15 mouse cellular contexts compared by ENCODE assay signal in the genomic region with DNA sequence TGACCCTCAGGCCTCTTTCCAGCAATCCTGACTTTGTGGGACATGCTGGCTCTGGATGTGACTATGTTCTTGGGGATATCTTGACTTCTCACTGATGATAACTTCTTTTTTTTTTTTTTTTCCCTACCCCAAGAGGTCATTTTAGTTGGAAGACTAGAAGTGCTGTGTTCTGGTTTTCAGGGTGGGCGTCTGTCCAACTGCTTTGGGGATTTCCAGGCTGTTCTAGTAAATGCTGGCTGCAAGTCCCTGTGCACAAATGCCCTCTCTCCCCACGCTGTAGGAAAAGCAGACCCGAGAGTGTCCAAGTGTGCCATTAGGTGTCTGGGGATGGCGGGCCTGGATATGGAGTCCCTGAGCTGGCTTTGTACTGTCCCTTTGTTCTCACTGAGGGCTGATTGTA. TPM values are rescaled to one million over a fixed set of nuclear protein-coding genes. Genes with fewer than 3 reads are reported as not detected.
A peak's percentile ranks its signal among the peaks of the same experiment; 100 is the strongest.
DNase-seq lines count a peak whose midpoint lies in the region; ATAC-seq and TF ChIP-seq lines count a peak whose summit lies in the region.
"Had no signal": no experiment of that assay in that cellular context is flagged by ENCODE, and none has a peak within 500 bp of the region (broad histone marks: within the 10 kb centered on the region; RNA-seq: fewer than 3 reads in every experiment).

No protein-coding gene starts in this region.

- ATAC-seq in forebrain, embryonic 13.5 days: no peak
- no peak for ATAC-seq in midbrain, embryonic 15.5 days (replicated peaks)
- ATAC-seq: activated CD4-positive, CD25-positive, alpha-beta regulatory T cell, adult 4 months had no signal

- no peak overlapping the region for H3K4me2 ChIP-seq in forebrain, embryonic 13.5 days
- H3K4me2 ChIP-seq in midbrain, embryonic 15.5 days: no peak overlapping the region
- H3K4me2 ChIP-seq: hindbrain, embryonic 13.5 days had no signal

- 62% methylated on average over 4 of the region's 4 CpGs for WGBS in lung, adult 2 months
- WGBS in bone marrow, adult 2 months: 69% methylated on average over 4 of the region's 4 CpGs
- 75% methylated on average over 4 of the region's 4 CpGs for WGBS in forebrain, embryonic 13.5 days
- WGBS in midbrain, embryonic 15.5 days: 78% methylated on average over 4 of the region's 4 CpGs

- H3K27ac ChIP-seq in bone marrow, adult 2 months (ENCODE audit: control insufficient read depth, insufficient read depth, low read depth, low read length, poor library complexity): peak overlapping the region; percentile 73
- H3K27ac ChIP-seq in forebrain, embryonic 13.5 days: no peak overlapping the region; the same call in 1 of the 2 replicates
- no peak overlapping the region for H3K27ac ChIP-seq in midbrain, embryonic 15.5 days
- H3K27ac ChIP-seq: hindbrain, embryonic 13.5 days; midbrain, embryonic 10.5 days had no signal

- DNase-seq in gastrocnemius, postnatal 14 days: peak; percentile 40
- DNase-seq in gastrocnemius, adult 8-10 months (ENCODE audit: low spot score in 2 of 2): no peak
- DNase-seq in lung, adult 2 months: no peak
- DNase-seq in lung, adult 18-20 months: no peak
- peak; percentile 53 for DNase-seq in heart, postnatal 4 days
- DNase-seq: kidney, postnatal 14 days; right cerebral cortex, postnatal 4 days had no signal

- no peaks in the 10 kb centered on the region for H3K36me3 ChIP-seq in forebrain, embryonic 13.5 days (ENCODE audit: poor library complexity, severe bottlenecking)
- H3K36me3 ChIP-seq in midbrain, embryonic 15.5 days (replicated peaks): no peaks in the 10 kb centered on the region
- H3K36me3 ChIP-seq: G1E; hindbrain, embryonic 13.5 days had no signal

- no peak for TF ChIP-seq CTCF in lung, adult 2 months (IDR thresholded peaks at IDR 0.05; ENCODE audit: insufficient read depth, low read length)
- no peak for TF ChIP-seq CTCF in bone marrow, adult 2 months (IDR thresholded peaks at IDR 0.05; ENCODE audit: control insufficient read depth, insufficient read depth, low read length)

- no peaks in the 10 kb centered on the region for H3K9me3 ChIP-seq in forebrain, embryonic 13.5 days (replicated peaks)
- no peaks in the 10 kb centered on the region for H3K9me3 ChIP-seq in midbrain, embryonic 15.5 days
- H3K9me3 ChIP-seq: hindbrain, embryonic 13.5 days; midbrain, embryonic 10.5 days had no signal

- H3K27me3 ChIP-seq in forebrain, embryonic 13.5 days: peaks cover 47% of the 10 kb centered on the region
- H3K27me3 ChIP-seq in midbrain, embryonic 15.5 days (replicated peaks): peaks cover 40% of the 10 kb centered on the region

- peaks cover 7% of the 10 kb centered on the region for H3K4me1 ChIP-seq in lung, adult 2 months (ENCODE audit: control insufficient read depth, insufficient read depth, low read length)
- H3K4me1 ChIP-seq in bone marrow, adult 2 months (ENCODE audit: control insufficient read depth, insufficient read depth, low read length): peaks cover 1% of the 10 kb centered on the region; the same call in 1 of the 2 replicates
- H3K4me1 ChIP-seq in forebrain, embryonic 13.5 days: peaks cover 12% of the 10 kb centered on the region
- peaks cover 14% of the 10 kb centered on the region for H3K4me1 ChIP-seq in midbrain, embryonic 15.5 days

- TF ChIP-seq POLR2A in lung, adult 2 months (IDR thresholded peaks at IDR 0.05; ENCODE audit: borderline replicate concordance, extremely low read depth, low read depth, low read length): no peak
- no peak for TF ChIP-seq POLR2A in bone marrow, adult 2 months (IDR thresholded peaks at IDR 0.05; ENCODE audit: borderline replicate concordance, control insufficient read depth, low read depth, low read length)

- H3K9ac ChIP-seq in forebrain, embryonic 13.5 days: no peak overlapping the region
- H3K9ac ChIP-seq in midbrain, embryonic 15.5 days: no peak overlapping the region
- H3K9ac ChIP-seq: hindbrain, embryonic 13.5 days had no signal

- peak overlapping the region; percentile 4 for H3K4me3 ChIP-seq in lung, adult 2 months (replicated peaks; ENCODE audit: extremely low read depth, low read depth, low read length)
- H3K4me3 ChIP-seq in bone marrow, adult 2 months (replicated peaks; ENCODE audit: control insufficient read depth, low read depth, low read length): peak overlapping the region; percentile 62
- no peak overlapping the region for H3K4me3 ChIP-seq in forebrain, embryonic 13.5 days
- H3K4me3 ChIP-seq in midbrain, embryonic 15.5 days: no peak overlapping the region
- H3K4me3 ChIP-seq: erythroblast, embryonic 14.5 days; hindbrain, embryonic 13.5 days; midbrain, embryonic 10.5 days had no signal

- intact Hi-C loops in gastrocnemius, postnatal 14 days (cut with DNase I; ENCODE audit: low total_unique reads): no loop called here

RNA-seq across cellular contexts. Expression of a gene that starts 2.6 kb away (rescaled TPM):
- 1 to 10 TPM; 2.4 to 3.0 TPM for total RNA-seq in gastrocnemius, postnatal 14 days (2021)
- 10 to 100 TPM in 2 of 4 experiments, 1 to 10 TPM in 2; 8.9 to 12.0 (median 10.7) TPM for total RNA-seq in gastrocnemius, adult 8-10 months (2022)
- polyA plus RNA-seq in lung, adult 2 months (2012; rRNA removed): 38.6 and 44.7 TPM in 2 replicates
- polyA plus RNA-seq in bone marrow, adult 2 months (2011; ENCODE audit: insufficient read depth, insufficient read length, low replicate concordance, missing spikeins): 32.8 and 80.9 TPM in 2 replicates
- total RNA-seq in heart, postnatal 4 days (2021): 1 to 10 TPM; 8.4 to 9.7 TPM
- 2.7 TPM in 2 replicates for polyA plus RNA-seq in forebrain, embryonic 13.5 days (2015; fragmentation: Nextera tagmentation; extraction: Ambion mirVana)
- 3.7 and 4.0 TPM in 2 replicates for polyA plus RNA-seq in midbrain, embryonic 15.5 days (2015; fragmentation: Nextera tagmentation; extraction: Ambion mirVana)

Comparison
In these comparisons a context has a peak if more than half of its experiments do, and no peak if none do; other contexts are left out.
1. DNase-seq: peak in gastrocnemius, postnatal 14 days (single experiment) and heart, postnatal 4 days (single experiment); none in gastrocnemius, adult 8-10 months (0 of 2), lung, adult 2 months (single experiment) and lung, adult 18-20 months (0 of 2).
2. H3K4me3 ChIP-seq: peak in lung, adult 2 months (single experiment) and bone marrow, adult 2 months (single experiment); none in forebrain, embryonic 13.5 days (single experiment) and midbrain, embryonic 15.5 days (single experiment).